Mouse (Mus musculus) liver, embryonic 16.5 days (tissue): ENCODE results near the gene Scin. TPM values are rescaled to one million over a fixed set of nuclear protein-coding genes. Genes with fewer than 3 reads are reported as not detected.

Source experiments
- ATAC-seq: fragments of 200-750 bp; cut with Nextera tagmentation; 2 replicates; pipeline ENCODE4 v1.8.0; 2017; ENCODE audit warnings: low read depth, mild to moderate bottlenecking, moderate number of reproducible peaks, moderate library complexity
- H3K27ac ChIP-seq: fragments of 300-500 bp; sonication (generic); 2 replicates; pipeline ENCODE4 v1.5.1; 2014; ENCODE audit warnings: mild to moderate bottlenecking, low read length
- H3K27me3 ChIP-seq: fragments of 300-500 bp; sonication (generic); 2 replicates; pipeline ENCODE4 v1.6.1; 2014; ENCODE audit warnings: low read depth, low read length, mixed read lengths; ENCODE audit not compliant: control insufficient read depth, insufficient read depth
- H3K36me3 ChIP-seq: fragments of 300-500 bp; sonication (generic); 2 replicates; pipeline ENCODE4 v1.6.1; 2014; ENCODE audit warnings: mild to moderate bottlenecking; ENCODE audit not compliant: control insufficient read depth, insufficient read depth
- H3K4me1 ChIP-seq: fragments of 300-500 bp; sonication (generic); 2 replicates; pipeline ENCODE4 v1.6.1; 2014; ENCODE audit warnings: low read depth, low read length, mixed read lengths; ENCODE audit not compliant: control insufficient read depth
- H3K4me2 ChIP-seq: fragments of 300-500 bp; sonication (generic); 2 replicates; pipeline ENCODE4 v1.6.1; 2014; ENCODE audit warnings: low read depth, low read length, mixed read lengths
- H3K4me3 ChIP-seq: fragments of 300-500 bp; sonication (generic); 2 replicates; pipeline ENCODE4 v1.5.1; 2014; ENCODE audit warnings: low read depth, mild to moderate bottlenecking, low read length
- H3K9ac ChIP-seq: fragments of 300-500 bp; sonication (generic); 2 replicates; pipeline ENCODE4 v1.6.1; 2014; ENCODE audit warnings: low read depth, low read length
- H3K9me3 ChIP-seq: fragments of 300-500 bp; sonication (generic); replicated peaks from 2 replicates; pipeline ENCODE4 v1.6.1; 2016; ENCODE audit warnings: low read length; ENCODE audit not compliant: control insufficient read depth
- WGBS: fragments of 180-500 bp; shearing (Covaris S2); extraction: QIAGEN DNeasy Blood & Tissue Kit; methylation state at CpG from one replicate; pipeline ENCODE4 v1.1.7; 2014; ENCODE audit not compliant: insufficient replicate concordance; 5-methylcytosine and 5-hydroxymethylcytosine counted together
- polyA plus RNA-seq: library from polyadenylated mRNA; unstranded; fragments of >200 nt; fragmentation: Nextera tagmentation; extraction: Ambion mirVana; gene quantifications from 2 replicates; pipeline ENCODE4 v1.2.1, GENCODE M21; 2015

Gene Scin
- polyA plus RNA-seq, 1 experiment from 2014 or later: 0.57 TPM

- Histone ChIP-seq H3K4me1 (no peaks in the 10 kb centered on the region), H3K27ac (no peak overlapping the region), H3K4me3 (no peak overlapping the region), H3K4me2 (no peak overlapping the region), H3K27me3 (no peaks in the 10 kb centered on the region), H3K9ac (no peak overlapping the region), H3K36me3 (no peaks in the 10 kb centered on the region), H3K9me3 (no peaks in the 10 kb centered on the region)
- no peak for ATAC-seq
- 35% methylated on average over 2 of the region's 2 CpGs for WGBS
These were observed 34.6 kb downstream of the Scin start for GRCm38 (mm10) chr12:40099407-40099806.

- Histone ChIP-seq H3K36me3 (no peaks in the 10 kb centered on the region), H3K4me3 (no peak overlapping the region), H3K9ac (no peak overlapping the region), H3K4me1 (no peaks in the 10 kb centered on the region), H3K4me2 (no peak overlapping the region), H3K27me3 (no peaks in the 10 kb centered on the region), H3K27ac (no peak overlapping the region), H3K9me3 (no peaks in the 10 kb centered on the region)
- 79% methylated on average over 4 of the region's 4 CpGs for WGBS
- ATAC-seq: no peak
These were observed 36.6 kb downstream of the Scin start for GRCm38 (mm10) chr12:40097449-40097848.

GRCm38 (mm10) chr12:40097023-40097422, 37.0 kb downstream of the Scin start:
- no peaks in the 10 kb centered on the region for H3K9me3 ChIP-seq
- WGBS: 67% methylated on average over 5 of the region's 5 CpGs
- H3K4me3 ChIP-seq: no peak overlapping the region
- H3K4me2 ChIP-seq: no peak overlapping the region
- no peak overlapping the region for H3K27ac ChIP-seq
- no peak overlapping the region for H3K9ac ChIP-seq
- no peaks in the 10 kb centered on the region for H3K27me3 ChIP-seq
- no peaks in the 10 kb centered on the region for H3K36me3 ChIP-seq
- H3K4me1 ChIP-seq: no peaks in the 10 kb centered on the region
- ATAC-seq: no peak

GRCm38 (mm10) chr12:40096453-40096852, 37.6 kb downstream of the Scin start:
- WGBS: 66% methylated on average over 3 of the region's 3 CpGs
- H3K9ac ChIP-seq: no peak overlapping the region
- H3K4me2 ChIP-seq: no peak overlapping the region
- no peak overlapping the region for H3K4me3 ChIP-seq
- H3K9me3 ChIP-seq: no peaks in the 10 kb centered on the region
- ATAC-seq: no peak
- H3K4me1 ChIP-seq: no peaks in the 10 kb centered on the region
- H3K27me3 ChIP-seq: no peaks in the 10 kb centered on the region
- H3K27ac ChIP-seq: no peak overlapping the region
- H3K36me3 ChIP-seq: no peaks in the 10 kb centered on the region

- Histone ChIP-seq H3K27ac (no peak overlapping the region), H3K27me3 (no peaks in the 10 kb centered on the region), H3K9ac (no peak overlapping the region), H3K36me3 (no peaks in the 10 kb centered on the region), H3K4me3 (no peak overlapping the region), H3K4me1 (no peaks in the 10 kb centered on the region), H3K4me2 (no peak overlapping the region), H3K9me3 (no peaks in the 10 kb centered on the region)
- 35% methylated on average over 3 of the region's 3 CpGs for WGBS
- ATAC-seq: no peak
These were observed 44.0 kb downstream of the Scin start for GRCm38 (mm10) chr12:40090017-40090416.

- Histone ChIP-seq H3K9ac (no peak overlapping the region), H3K4me2 (no peak overlapping the region), H3K36me3 (no peaks in the 10 kb centered on the region), H3K27ac (no peak overlapping the region), H3K4me3 (no peak overlapping the region), H3K4me1 (no peaks in the 10 kb centered on the region), H3K27me3 (no peaks in the 10 kb centered on the region), H3K9me3 (no peaks in the 10 kb centered on the region)
- ATAC-seq: no peak
- 59% methylated on average over 5 of the region's 5 CpGs for WGBS
These were observed 48.2 kb downstream of the Scin start for GRCm38 (mm10) chr12:40085731-40086322.

GRCm38 (mm10) chr12:40082453-40083238, 51.4 kb downstream of the Scin start:
- WGBS: 20% methylated on average over 5 of the region's 6 CpGs
- no peaks in the 10 kb centered on the region for H3K27me3 ChIP-seq
- H3K4me2 ChIP-seq: no peak overlapping the region
- no peak overlapping the region for H3K27ac ChIP-seq
- no peak overlapping the region for H3K9ac ChIP-seq
- no peak overlapping the region for H3K4me3 ChIP-seq
- H3K4me1 ChIP-seq: no peaks in the 10 kb centered on the region
- ATAC-seq: no peak
- no peaks in the 10 kb centered on the region for H3K36me3 ChIP-seq
- H3K9me3 ChIP-seq: no peaks in the 10 kb centered on the region

GRCm38 (mm10) chr12:40082048-40082447, 52.0 kb downstream of the Scin start:
- Histone ChIP-seq H3K4me1 (no peaks in the 10 kb centered on the region), H3K4me2 (no peak overlapping the region)
- 54% methylated on average over 5 of the region's 5 CpGs for WGBS

GRCm38 (mm10) chr12:40073660-40074059, 60.4 kb downstream of the Scin start:
- no peak for ATAC-seq
- 44% methylated on average over 5 of the region's 5 CpGs for WGBS
- no peak overlapping the region for H3K9ac ChIP-seq
- no peak overlapping the region for H3K4me3 ChIP-seq
- H3K27me3 ChIP-seq: no peaks in the 10 kb centered on the region
- H3K4me1 ChIP-seq: no peaks in the 10 kb centered on the region
- no peaks in the 10 kb centered on the region for H3K9me3 ChIP-seq
- no peaks in the 10 kb centered on the region for H3K36me3 ChIP-seq
- no peak overlapping the region for H3K27ac ChIP-seq
- H3K4me2 ChIP-seq: no peak overlapping the region

More at GRCm38 (mm10) chr12:40082048-40082447, 52.0 kb downstream of the Scin start:
- H3K4me3 ChIP-seq: no peak overlapping the region
- no peak for ATAC-seq
- H3K27ac ChIP-seq: no peak overlapping the region
- H3K9me3 ChIP-seq: no peaks in the 10 kb centered on the region
- H3K36me3 ChIP-seq: no peaks in the 10 kb centered on the region
- no peaks in the 10 kb centered on the region for H3K27me3 ChIP-seq
- no peak overlapping the region for H3K9ac ChIP-seq
